Mouse (Mus musculus) embryo, embryonic 9.5 days (tissue): ENCODE results near the gene Mmd.
"Not testable (repeated sequence)": the region's sequence is repeated elsewhere in the genome, so short reads cannot be mapped to it uniquely, and the experiment has no call there.

Source experiments
- DNase-seq: peaks from one replicate; pipeline ENCODE4 v3.0.0-alpha.2; 2017; ENCODE audit errors: extremely low spot score

The Mmd gene

DNA sequence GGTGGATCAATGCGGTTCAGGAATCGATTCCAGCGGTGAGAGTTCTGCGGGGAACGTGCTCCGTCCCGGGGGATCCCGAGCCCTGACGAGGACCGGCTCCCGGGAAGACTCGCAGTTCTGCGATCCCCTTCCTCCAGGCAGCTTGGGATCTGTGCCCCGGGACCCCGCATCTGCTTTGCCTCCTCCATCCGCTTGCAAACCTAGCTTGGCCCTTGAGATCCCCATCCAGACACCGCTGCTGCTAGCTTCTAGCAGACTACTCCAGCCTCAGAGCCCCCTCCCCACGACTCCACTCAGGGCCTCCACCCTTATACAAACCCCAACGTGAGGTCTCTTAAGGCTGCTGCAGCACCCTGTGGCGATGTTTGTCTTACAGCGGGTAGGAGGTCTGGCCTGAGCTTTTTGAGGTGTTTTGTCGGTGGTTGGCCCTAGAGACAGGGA is 465 bp downstream of the Mmd start:
- no peak for DNase-seq

DNA sequence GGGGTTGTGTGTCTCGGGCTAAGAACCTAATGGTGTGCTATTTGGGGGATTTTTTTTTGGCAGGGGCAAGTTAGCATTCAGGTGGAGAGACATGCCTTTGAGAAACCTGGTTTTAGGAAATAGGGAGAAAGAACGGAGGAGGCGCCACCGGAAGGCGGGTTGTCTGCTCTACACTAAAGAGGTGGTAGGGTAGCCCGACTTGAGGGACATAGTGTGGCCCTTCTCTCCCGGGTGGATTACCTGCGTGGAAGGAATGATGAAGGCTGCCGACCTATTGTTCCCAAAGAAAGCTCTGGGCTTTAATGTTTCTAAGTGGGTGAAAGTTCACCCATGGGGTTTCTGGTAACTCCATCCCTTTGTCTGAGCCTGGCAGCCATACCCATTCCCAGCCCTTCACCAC is 933 bp downstream of the Mmd start:
- DNase-seq: no peak

DNA sequence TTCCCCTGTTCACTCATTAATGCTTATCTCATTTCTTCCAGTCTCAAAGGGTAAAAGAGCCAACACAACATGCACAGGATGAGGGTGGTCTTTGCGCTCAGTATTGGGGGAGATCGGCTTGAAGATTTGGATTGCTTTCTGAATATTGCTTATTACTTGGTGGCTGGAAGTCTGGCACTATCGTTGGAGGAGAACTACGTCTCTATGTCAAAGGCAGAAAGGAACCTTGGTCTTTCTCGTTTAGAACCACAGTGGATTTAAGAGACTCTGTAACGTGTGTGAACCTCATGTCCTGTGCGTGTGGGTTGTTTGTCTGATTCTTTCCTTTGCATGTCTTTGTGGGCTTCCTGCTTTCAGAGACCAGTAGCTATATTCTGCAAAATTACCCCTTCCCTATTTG is 1.5 kb downstream of the Mmd start:
- DNase-seq: no peak

DNA sequence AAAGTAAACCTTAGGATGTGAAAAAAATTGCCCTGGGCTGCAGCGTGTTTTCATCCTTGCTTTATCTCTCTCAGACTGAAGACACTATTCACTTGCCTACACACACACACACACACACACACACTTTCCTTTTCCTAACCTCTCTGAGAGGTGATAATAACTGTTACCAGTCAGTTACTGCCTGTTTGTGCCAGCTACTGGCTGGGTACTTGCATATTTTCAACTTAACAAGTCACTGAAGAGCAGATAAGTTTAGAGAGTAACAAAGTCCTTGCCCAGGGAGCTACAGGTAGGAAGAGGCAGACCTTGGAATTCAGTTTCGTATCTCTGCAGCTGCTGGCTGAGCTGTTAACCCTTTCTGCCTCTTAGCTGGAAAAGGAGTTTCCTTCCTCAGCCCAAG is 2.7 kb downstream of the Mmd start:
- no peak for DNase-seq

DNA sequence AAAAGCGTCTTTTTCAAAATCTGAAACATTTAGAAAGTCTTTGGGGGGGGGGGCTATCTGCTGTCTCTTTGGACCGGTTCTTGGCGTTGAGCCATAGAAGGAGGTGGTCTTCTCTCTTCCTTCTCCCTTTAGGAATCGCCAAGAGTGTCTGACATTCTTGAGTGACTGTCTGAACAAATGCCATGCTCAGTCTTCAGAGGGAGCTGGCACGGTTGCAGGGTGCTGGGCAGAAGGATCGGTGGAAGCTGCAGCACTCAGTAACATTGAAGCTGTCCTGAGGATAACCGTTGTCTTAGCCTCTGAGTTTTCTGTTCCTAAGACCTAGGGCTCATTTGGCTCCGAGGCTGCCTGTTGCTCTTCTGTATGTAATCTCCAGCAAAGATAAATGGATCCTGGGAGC is 3.1 kb downstream of the Mmd start:
- DNase-seq: no peak

DNA sequence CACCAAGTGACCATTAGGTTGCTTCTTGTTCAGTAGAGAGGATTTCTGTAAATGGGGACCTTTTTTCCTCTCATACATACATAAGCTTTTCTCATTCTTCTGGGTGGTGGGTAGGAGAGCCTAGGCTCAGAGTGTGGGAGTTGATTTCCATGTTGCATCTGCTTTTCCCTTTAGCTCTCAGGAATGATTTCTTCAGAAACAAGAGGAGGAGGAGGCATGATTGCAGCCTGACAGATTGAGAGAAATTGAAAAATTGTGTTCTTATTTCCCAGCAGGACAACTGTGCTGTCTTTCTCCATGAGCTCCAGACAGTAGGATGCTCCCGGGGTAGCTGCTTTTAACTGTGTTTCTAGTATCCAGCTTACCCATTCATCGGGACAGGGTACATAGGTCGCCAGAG is 5.3 kb downstream of the Mmd start:
- no peak for DNase-seq

DNA sequence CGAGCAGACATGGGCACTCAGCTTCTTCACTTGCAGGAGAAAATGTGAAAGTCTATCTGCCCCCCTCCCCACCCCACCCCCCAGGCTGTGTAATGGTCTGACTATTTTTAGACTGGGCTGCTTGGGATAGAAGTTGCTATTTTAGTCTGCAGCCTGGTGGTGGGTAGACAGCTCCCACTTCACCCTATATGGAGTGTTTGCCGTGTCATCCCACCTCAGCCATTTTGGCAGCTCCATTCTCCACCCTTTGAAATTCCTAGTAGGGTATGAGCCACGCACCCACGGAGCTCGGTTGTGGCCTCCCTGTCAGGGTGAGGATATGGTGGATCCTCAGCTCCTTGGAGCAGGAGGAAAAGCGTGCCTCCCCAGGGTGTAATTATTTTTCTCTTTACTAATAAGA is 6.4 kb downstream of the Mmd start:
- no peak for DNase-seq

DNA sequence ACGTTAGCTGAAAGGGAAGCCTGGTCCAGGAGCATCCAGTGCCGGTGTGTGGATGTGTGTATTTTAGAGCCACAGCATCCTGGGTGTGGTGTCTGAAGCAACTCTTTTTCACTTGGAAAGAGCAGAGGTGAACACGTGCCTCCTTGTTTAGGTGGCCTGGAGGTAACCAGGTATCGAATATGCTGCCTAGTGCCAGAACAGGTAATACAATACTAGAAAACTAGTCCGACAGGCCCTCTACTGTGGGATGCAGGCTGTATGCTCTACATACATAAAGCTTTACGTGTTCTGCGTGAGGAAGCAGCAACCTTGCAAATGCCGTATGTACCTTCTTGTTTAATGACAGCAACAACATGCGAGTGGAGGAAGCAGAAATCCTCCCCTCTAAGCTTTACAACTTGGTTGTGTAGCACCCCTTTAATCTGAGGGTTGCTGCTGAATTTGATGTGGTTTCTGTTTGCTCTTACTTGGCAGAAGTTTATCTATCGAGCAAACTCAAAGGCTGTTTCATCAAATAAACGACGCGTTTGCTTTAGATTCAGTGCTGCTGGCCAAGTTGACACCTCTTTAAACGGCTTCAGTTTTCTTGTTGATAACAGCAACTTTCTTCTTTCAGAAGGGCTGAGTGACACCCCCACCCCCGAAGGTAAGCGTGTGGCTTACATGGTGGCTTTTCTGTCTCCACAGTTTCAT is 7.7 kb downstream of the Mmd start:
- DNase-seq: no peak

DNA sequence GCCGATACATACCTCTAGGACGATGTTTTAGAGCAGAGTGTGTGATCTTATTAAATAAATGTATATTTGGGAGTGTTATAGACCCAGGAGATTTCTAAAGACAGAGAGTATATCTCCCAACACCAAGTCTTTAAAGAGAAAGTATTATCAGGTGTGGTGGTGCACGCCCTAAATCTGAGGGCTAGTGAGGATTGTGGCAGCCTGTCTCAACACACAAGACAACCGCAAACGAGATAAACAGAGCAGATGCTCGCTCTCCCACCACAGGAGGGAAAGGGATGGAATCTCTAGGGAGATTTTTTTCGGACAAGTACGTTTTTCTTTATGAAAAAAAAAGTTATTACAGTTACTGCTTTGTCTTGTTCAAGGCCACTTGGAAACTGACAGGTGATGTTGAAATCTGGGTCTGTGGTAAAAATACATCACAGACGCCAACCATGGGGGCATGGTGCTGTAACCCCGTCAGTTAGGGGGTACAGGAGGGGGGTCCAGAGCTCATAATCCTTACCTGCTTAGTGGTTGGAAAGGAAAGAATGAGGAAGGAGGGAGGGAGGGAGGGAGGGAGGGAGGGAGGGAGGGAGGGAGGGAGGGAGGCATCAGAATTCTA is 9.2 kb downstream of the Mmd start:
- DNase-seq: no peak

DNA sequence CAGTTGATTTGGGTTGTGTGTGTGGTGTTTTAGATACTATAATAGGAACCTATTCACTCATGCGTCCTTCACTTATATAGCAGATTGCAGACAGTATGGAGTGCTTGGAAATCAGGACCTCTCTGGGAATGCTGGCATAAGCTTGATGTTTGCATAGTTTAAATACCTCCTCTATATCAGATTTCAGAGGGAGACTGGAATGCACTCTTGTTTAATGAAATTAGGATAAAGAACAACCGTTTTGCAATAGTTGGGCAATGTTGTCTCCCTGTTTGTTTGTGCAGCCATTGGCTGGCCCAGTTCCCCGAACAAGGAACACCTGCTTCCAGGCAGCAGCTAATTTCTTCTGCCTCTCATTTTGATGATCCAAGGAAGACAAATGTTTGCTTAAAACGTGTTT is 9.8 kb downstream of the Mmd start:
- DNase-seq: no peak

DNA sequence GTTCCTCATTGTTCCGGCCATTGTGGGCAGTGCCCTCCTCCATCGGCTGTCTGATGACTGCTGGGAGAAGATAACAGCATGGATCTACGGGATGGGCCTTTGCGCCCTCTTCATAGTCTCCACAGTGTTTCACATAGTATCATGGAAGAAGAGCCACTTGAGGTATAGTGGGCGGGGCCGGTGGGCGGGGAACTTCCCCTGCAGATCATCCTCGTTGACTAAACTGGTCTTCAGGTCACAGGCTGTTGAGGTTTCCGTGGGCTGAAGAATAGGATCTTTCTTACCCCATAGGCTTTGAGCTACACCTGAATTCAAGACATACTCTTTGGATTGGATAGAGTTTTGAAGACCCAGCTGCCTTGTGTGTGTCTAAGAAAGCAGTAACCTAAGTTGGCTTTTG is 10.6 kb downstream of the Mmd start:
- DNase-seq: no peak

DNA sequence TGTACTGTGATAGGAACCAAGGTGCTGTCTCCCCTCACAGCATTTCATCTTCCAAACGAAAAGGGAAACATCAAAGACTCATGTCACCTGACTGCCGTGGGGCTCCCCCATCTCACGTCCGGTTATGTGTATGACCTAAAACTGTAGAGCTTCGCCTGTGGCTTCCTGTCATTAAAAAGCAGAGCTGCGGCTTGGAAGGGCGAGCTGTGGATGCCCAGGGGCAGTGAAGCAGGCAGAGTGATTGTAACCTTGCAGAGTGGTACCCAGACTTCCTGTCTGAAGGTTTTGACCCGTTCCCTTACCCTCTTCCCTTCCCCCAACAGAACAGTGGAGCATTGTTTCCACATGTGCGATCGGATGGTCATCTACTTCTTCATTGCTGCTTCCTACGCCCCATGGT is 14.9 kb downstream of the Mmd start:
- DNase-seq: no peak

DNA sequence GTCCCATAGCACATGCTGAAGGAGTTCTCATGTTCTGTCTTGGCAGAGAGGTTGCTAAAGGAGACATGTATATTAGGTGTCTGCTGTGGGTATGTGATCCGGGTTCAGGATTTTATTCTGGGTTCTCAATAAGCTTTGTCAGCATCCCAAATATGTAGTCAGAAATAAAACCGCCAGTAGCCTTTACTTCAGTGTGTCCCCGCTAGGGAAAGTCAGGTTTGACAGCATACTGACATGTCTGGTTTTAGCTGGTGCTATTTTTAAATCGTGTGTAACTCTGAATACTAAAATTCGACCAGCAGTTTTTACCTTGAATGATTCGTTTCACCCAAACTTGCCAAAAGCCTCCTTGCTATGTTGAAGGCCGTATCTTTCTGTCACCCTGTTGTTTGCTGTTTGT is 16.3 kb downstream of the Mmd start:
- no peak for DNase-seq

DNA sequence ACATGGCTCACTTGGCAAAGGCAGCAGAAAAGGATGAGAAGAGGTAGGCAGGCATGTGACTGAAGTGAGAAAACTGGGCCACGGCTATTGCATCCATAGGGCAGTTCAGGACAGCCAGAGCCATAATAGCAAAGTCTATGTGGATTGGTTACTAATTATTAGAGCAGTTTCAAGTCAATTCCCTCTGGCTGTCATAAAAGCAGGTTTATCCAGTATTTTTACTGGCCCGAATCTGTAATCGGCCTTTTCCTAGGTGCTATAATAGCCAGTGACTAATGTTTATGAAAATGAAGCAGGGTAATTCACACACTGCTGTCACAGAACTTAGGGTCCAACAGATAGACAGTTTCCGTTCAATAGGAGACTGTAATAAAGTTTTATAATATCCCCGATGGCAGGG is 19.7 kb downstream of the Mmd start:
- no peak for DNase-seq

DNA sequence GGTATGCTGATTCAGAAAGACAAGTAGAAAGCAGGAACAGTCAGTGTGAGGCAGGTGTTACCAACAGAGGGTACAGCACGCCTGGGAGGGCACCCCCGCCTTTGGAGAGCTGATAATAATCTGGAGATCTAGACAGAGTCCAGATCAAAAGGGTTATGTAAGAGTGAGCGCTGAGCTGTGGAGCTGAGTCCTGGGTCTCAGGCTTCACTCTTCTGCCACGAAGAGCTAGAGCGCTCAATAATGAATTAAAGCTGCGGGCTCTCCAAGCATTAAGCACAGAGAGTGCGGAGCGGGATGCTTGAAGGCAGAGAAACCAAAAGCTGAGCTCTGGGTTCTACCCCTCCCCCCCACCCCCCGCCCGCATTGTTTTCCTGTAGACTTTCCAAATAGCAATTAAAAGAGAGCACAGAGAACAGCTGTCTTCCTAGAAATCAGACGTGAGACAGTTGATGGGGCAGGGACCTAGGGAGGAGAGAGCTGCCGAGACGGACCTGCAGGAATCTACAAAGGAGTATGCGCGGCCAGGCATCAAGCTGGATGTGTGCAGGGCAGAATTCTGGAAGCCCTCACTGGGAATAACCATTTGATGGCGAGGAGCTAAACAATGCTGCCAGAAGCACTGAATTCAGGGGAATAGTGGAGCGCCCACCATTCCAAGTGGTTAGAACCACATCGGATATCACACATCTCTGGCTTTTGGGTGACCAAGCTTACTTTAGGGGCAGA is 20.3 kb downstream of the Mmd start:
- no peak for DNase-seq

DNA sequence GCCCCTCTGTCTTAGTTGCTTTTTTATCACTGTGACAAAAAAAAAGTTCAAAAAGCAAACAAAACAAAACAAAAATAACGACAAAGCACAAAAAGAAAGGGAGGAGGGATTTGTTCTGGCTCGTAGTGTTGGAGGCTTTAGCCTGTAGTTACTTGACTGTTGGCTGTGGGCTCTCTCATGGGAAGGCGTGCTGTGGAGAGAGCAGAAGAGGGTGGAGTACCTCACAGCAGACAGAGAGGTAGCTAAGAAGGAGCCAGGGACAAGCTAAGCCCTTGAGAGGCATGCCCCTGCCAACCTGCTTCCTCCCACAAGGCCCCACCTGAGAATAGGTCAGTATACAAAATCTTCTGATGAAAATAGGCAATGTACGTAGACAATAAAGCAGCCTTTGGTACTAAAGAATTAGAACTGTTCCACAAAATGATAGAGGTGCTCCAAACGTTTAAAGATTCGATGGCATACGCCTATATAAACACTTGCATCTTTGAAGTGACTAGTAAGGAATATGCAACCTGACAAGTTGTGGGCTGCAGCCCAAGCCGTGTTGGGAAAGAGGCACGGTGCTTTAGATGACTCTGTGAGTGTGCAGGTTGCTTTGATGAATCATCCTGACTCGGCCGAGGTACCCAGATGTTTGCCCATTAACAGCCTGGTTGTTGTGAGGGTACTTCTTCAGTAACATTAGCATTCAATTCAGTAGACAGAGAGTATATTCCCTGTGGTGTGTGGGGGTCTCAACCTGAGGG is 21.0 kb downstream of the Mmd start:
- DNase-seq: no peak

DNA sequence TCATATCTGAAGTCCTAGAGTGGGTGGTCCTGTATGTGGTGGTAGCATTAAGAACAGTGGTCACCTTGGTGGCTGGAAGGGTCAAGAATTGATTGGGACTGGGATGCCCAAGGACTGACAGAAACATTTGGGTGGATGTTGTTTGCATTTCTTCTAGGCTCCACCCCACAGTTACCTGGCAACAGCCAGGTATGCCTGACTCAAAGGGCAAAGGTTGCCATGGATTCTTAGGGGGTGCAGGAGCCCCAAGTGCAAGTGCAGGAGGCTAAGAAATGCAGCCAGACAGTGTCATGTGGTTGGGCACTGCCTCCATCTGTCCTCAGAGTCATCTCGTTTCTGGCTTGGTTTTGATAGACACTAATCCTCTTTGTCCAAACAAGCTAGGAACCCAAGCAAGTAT is 24.9 kb downstream of the Mmd start:
- no peak for DNase-seq

DNA sequence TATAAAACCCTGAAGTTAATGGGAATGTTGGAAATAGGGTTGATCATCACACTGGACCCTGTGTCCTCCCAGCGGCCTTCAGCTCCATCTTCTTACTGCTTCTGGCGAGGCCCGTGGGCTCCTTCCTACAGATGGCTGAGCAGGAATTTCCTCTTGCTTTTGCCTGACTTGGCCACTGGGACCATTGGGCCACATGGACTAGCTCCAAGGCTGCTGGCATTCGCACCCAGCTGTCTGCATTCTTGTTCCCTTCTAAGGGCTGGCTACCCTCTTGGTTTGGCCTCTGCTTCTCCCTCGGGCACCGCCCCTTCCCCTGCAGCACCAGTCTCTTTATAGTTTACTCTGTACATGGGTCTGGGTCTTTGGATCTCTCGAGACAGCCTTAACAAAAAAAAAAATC is 26.4 kb downstream of the Mmd start:
- DNase-seq: no peak

DNA sequence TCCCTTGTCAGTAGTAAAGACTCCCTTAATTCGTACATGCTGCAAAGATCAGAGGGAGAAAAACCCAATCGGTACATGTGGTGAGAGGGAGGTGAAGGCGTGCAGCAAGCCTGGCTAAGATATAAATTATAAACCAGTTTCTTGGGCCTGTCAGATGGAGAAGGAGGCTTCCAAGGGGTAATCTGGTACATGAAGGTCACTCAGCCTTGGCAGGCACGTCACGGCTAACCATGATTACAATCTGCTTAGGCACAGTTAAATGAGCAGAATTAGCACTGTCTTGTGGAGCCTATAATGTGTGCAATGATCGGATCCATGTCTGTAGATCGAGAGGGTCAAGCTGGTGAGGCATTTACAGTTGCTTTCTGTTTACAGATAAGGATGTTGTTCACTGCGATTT is 26.9 kb downstream of the Mmd start:
- DNase-seq: no peak

DNA sequence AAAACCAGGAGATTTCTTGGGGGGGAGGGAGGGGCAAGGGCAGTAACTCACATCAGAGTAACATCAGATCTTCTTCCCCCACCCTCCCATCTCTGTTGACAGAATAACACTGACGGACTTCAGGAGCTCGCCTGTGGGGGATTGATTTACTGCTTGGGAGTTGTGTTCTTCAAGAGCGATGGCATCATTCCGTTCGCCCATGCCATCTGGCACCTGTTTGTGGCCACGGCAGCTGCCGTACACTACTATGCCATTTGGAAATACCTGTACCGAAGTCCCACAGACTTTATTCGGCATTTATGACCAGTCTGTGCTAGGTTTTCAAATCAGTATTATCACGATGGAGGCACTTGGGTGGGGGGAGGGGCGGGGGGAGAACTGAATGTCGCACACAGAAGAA is 27.3 kb downstream of the Mmd start:
- no peak for DNase-seq

DNA sequence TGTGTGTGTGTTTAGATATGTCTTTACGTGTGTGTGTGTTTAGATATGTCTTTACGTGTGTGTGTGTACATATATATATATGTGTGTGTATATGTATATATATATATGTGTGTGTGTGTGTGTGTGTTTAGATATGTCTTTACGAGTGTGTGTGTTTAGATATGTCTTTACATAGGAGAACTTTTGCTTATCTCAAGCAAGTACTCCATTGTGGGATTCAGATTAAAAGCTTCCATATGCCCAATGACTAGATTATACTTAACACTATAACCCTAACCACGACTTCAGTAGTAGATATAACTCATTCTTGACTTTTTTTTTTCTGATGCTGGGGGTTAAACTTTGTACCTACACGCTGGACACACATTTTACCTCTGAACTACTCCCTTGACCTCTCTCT is 30.8 kb downstream of the Mmd start:
- no peak for DNase-seq

DNA sequence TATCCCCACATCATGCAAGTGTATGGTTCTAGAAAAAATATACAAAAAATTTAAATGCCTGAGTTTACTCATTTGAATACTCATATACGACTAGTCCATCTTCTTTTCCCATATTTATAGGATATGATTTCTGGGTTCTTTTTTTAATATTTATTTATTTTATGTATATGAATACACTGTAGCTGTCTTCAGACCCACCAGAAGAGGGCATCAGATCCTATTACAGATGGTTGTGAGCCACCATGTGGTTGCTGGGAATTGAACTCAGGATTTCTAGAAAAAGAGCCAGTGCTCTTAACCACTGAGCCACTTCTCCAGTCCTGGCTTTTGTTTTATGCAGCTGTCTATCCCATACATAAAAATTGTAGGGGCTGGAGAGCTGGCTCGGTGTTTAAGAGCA is 32.7 kb downstream of the Mmd start:
- DNase-seq: not testable (repeated sequence)

DNA sequence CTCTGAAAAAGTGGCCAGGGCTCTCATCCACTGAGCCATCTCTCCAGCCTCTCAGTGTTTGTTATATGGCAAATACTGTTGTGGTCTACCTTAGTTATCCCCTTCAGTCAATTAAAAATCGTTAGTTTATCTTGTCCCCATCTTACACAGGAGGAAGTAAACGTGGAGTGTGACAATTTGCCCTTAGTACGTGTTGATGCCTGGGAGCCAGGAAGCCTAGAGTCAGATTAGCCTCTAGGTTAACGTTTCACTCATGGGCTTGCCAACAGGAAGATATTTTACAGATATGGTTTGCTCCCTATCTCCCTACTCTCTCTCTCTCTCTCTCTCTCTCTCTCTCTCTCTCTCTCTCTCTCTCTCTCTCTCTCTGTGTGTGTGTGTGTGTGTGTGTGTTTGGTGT is 33.9 kb downstream of the Mmd start:
- no peak for DNase-seq
